Mouse (Mus musculus) liver, embryonic 16.5 days (tissue): ENCODE measurements at regions not wholly inside any gene's neighbourhood (a gene's known extent, or its start where the extent isn't known, plus 50 kb on each side); places are given as distances from the start of the nearest gene placed in this dataset.

Source experiments
- ATAC-seq: fragments of 200-750 bp; cut with Nextera tagmentation; 2 replicates; pipeline ENCODE4 v1.8.0; 2017; ENCODE audit warnings: low read depth, mild to moderate bottlenecking, moderate number of reproducible peaks, moderate library complexity
- H3K27ac ChIP-seq: fragments of 300-500 bp; sonication (generic); 2 replicates; pipeline ENCODE4 v1.5.1; 2014; ENCODE audit warnings: mild to moderate bottlenecking, low read length
- H3K27me3 ChIP-seq: fragments of 300-500 bp; sonication (generic); 2 replicates; pipeline ENCODE4 v1.6.1; 2014; ENCODE audit warnings: low read depth, low read length, mixed read lengths; ENCODE audit not compliant: control insufficient read depth, insufficient read depth
- H3K36me3 ChIP-seq: fragments of 300-500 bp; sonication (generic); 2 replicates; pipeline ENCODE4 v1.6.1; 2014; ENCODE audit warnings: mild to moderate bottlenecking; ENCODE audit not compliant: control insufficient read depth, insufficient read depth
- H3K4me1 ChIP-seq: fragments of 300-500 bp; sonication (generic); 2 replicates; pipeline ENCODE4 v1.6.1; 2014; ENCODE audit warnings: low read depth, low read length, mixed read lengths; ENCODE audit not compliant: control insufficient read depth
- H3K4me2 ChIP-seq: fragments of 300-500 bp; sonication (generic); 2 replicates; pipeline ENCODE4 v1.6.1; 2014; ENCODE audit warnings: low read depth, low read length, mixed read lengths
- H3K4me3 ChIP-seq: fragments of 300-500 bp; sonication (generic); 2 replicates; pipeline ENCODE4 v1.5.1; 2014; ENCODE audit warnings: low read depth, mild to moderate bottlenecking, low read length
- H3K9ac ChIP-seq: fragments of 300-500 bp; sonication (generic); 2 replicates; pipeline ENCODE4 v1.6.1; 2014; ENCODE audit warnings: low read depth, low read length
- H3K9me3 ChIP-seq: fragments of 300-500 bp; sonication (generic); replicated peaks from 2 replicates; pipeline ENCODE4 v1.6.1; 2016; ENCODE audit warnings: low read length; ENCODE audit not compliant: control insufficient read depth
- WGBS: fragments of 180-500 bp; shearing (Covaris S2); extraction: QIAGEN DNeasy Blood & Tissue Kit; methylation state at CpG from one replicate; pipeline ENCODE4 v1.1.7; 2014; ENCODE audit not compliant: insufficient replicate concordance; 5-methylcytosine and 5-hydroxymethylcytosine counted together

DNA sequence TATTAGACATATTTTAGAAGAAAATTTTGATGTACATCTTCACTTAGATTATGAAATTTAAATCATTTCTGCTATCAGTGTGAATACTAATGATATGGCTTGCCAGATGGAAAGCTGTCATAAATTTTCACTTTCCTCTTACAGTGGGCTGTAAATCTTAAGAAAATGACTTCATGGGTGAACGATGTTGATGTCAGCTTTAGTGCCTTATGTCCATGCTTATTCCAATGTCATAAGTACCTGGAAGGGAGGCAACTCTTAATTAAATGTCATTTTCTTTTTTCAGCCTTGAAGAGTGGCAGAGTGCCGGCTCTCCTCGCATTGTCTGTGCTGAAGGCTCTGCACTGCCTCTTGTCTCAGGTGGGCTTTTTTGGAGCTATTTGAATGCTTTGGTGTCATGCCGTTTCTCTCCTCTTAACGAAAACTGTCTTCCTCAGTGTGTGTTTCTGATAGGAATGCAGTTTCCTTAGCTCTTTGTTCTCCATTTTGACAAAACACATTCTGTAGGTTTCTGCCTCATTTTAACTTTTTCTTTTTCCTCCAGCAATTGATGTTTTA is 351.6 kb downstream of the Stim2 start:
- no peak for ATAC-seq
- WGBS = 55% methylated on average over 5 of the region's 5 CpGs
- Histone ChIP-seq H3K4me2 (no peak overlapping the region), H3K4me1 (no peaks in the 10 kb centered on the region), H3K36me3 (no peaks in the 10 kb centered on the region), H3K9ac (no peak overlapping the region), H3K27me3 (no peaks in the 10 kb centered on the region), H3K4me3 (no peak overlapping the region), H3K9me3 (no peaks in the 10 kb centered on the region), H3K27ac (no peak overlapping the region)

DNA sequence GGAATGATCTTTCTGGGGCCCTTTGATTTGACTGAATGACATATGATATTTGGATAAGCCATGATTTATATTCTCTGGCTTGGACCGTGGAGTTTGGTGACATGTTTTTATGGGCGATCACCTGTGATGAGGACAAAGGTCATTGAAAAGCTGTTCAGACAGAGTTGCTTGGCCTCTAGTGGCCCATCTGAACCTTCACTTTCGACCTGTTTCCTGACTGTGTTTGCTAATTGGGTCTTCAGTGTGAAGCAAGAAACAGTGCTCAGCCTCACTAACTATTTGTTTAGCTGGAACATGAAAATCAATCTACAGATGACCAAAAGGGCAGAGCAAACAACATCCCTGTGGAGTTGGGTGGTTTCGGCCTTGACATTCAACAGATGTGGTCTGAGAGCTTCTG is 357.8 kb downstream of the Stim2 start:
- Histone ChIP-seq H3K27ac (no peak overlapping the region), H3K9me3 (no peaks in the 10 kb centered on the region), H3K4me3 (no peak overlapping the region), H3K27me3 (no peaks in the 10 kb centered on the region), H3K4me1 (no peaks in the 10 kb centered on the region; the same call in 1 of the 2 replicates), H3K9ac (no peak overlapping the region), H3K4me2 (no peak overlapping the region), H3K36me3 (no peaks in the 10 kb centered on the region)
- WGBS = 45% methylated on average over 4 of the region's 4 CpGs
- peak; percentile 76 for ATAC-seq

DNA sequence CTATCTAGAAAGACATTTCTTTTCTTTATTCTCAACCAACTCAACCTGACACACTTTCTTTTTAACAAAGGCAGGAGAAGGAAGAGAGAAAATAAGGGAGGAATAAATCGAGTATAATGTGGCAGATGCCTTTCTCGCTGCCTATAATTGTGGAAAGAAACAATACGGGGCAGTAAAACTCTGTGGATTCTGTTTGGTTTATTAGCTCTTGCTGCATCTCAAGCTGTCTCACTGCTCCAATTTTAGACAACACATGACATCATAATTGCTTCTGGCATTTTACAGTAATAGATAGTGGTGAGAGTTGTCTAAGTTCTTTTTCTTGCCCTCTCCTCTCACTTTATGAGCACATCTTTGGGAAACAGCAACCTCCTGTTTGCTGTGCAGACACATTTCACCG is 359.2 kb downstream of the Stim2 start:
- ATAC-seq = no peak
- no peak overlapping the region for H3K9ac ChIP-seq
- H3K4me2 ChIP-seq = no peak overlapping the region
- H3K36me3 ChIP-seq = no peaks in the 10 kb centered on the region
- no peak overlapping the region for H3K27ac ChIP-seq
- no peaks in the 10 kb centered on the region for H3K27me3 ChIP-seq
- H3K4me3 ChIP-seq = no peak overlapping the region
- H3K9me3 ChIP-seq = no peaks in the 10 kb centered on the region
- H3K4me1 ChIP-seq = no peaks in the 10 kb centered on the region; the same call in 1 of the 2 replicates
- WGBS = 52% methylated on average over 4 of the region's 4 CpGs

DNA sequence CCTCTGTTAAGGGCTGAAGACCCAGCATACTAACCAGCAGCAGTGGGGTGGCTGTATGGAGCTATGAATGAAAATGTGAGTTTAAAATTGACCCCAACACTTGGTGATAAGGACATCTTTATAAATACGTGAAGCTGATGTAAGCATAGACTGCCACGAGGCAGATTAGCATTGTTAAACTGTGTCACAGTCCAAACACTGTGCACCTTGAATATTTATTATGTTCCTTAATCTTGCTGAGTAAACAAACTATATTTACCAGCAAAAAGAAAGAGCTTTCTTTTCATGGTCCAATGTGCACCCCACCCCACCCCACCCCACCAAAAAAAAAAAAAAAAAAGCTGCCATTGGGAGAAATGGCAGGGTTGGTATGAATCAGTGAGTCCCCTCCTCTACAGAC is 359.9 kb downstream of the Stim2 start:
- H3K27me3 ChIP-seq = no peaks in the 10 kb centered on the region
- H3K36me3 ChIP-seq = no peaks in the 10 kb centered on the region
- H3K9ac ChIP-seq = no peak overlapping the region
- H3K4me2 ChIP-seq = no peak overlapping the region
- H3K4me1 ChIP-seq = no peaks in the 10 kb centered on the region; the same call in 1 of the 2 replicates
- no peaks in the 10 kb centered on the region for H3K9me3 ChIP-seq
- no peak overlapping the region for H3K27ac ChIP-seq
- no peak overlapping the region for H3K4me3 ChIP-seq
- no peak for ATAC-seq
- WGBS = 36% methylated on average over 2 of the region's 2 CpGs
